Mouse (Mus musculus) MEL (cell line): ENCODE measurements around the gene Gnas. TPM values are rescaled to one million over a fixed set of nuclear protein-coding genes. Genes with fewer than 3 reads are reported as not detected.
A peak's percentile ranks its signal among the peaks of the same experiment; 100 is the strongest.

Experiments
- DNase-seq: peaks from one replicate; pipeline ENCODE4 v3.0.0; 2011; ENCODE audit warnings: low read depth, low spot score
- H3K27ac ChIP-seq: 2 replicates; pipeline ENCODE4 v1.5.1; 2012; ENCODE audit warnings: low read depth, mild to moderate bottlenecking, control low read depth, low read length, moderate library complexity; ENCODE audit not compliant: control insufficient read depth
- H3K27me3 ChIP-seq, 2 experiments: fragments of 150-350 bp in 1 of 2; sonication (generic) in 1 of 2; 2 replicates each; pipeline ENCODE4 v1.6.1; 2012; ENCODE audit warnings: low read length in 2 of 2, mild to moderate bottlenecking in 2 of 2, improper control_type of control experiment in 1 of 2, moderate library complexity in 1 of 2; ENCODE audit not compliant: insufficient read depth in 2 of 2, control insufficient read depth in 1 of 2
- H3K36me3 ChIP-seq, 2 experiments: 2 replicates each; pipeline ENCODE4 v1.6.1; 2012 to 2014; ENCODE audit warnings: low read length in 2 of 2, improper control_type of control experiment in 1 of 2, inconsistent platforms in 1 of 2, mild to moderate bottlenecking in 1 of 2; ENCODE audit not compliant: insufficient read depth in 2 of 2, control insufficient read depth in 1 of 2
- H3K4me1 ChIP-seq, 2 experiments: fragments of 150-350 bp in 1 of 2; sonication (generic) in 1 of 2; 2 replicates each; pipeline ENCODE4 v1.6.1; 2012; ENCODE audit warnings: low read length in 2 of 2, improper control_type of control experiment in 1 of 2, mild to moderate bottlenecking in 1 of 2; ENCODE audit not compliant: insufficient read depth in 2 of 2, control insufficient read depth in 1 of 2
- H3K4me3 ChIP-seq, 2 experiments: fragments of 150-350 bp in 1 of 2; sonication (generic) in 1 of 2; 2 replicates each; pipeline ENCODE4 v1.5.1; 2012; ENCODE audit warnings: low read depth in 2 of 2, low read length in 2 of 2, mild to moderate bottlenecking in 2 of 2, moderate library complexity in 2 of 2, control low read depth in 1 of 2, improper control_type of control experiment in 1 of 2; ENCODE audit not compliant: control insufficient read depth in 1 of 2, insufficient read depth in 1 of 2
- H3K79me2 ChIP-seq: 2 replicates; pipeline ENCODE4 v1.6.1; 2012; ENCODE audit warnings: mild to moderate bottlenecking, low read length, moderate library complexity; ENCODE audit not compliant: control insufficient read depth, poor library complexity, insufficient read depth
- H3K9ac ChIP-seq: 2 replicates; pipeline ENCODE4 v1.6.1; 2012; ENCODE audit warnings: low read depth, mild to moderate bottlenecking, control low read depth, low read length, moderate library complexity; ENCODE audit not compliant: control insufficient read depth, poor library complexity, severe bottlenecking
- H3K9me3 ChIP-seq: fragments of 150-350 bp; sonication (generic); replicated peaks from 2 replicates; pipeline ENCODE4 v1.6.1; 2012; ENCODE audit warnings: mild to moderate bottlenecking, low read length, improper control_type of control experiment, moderate library complexity; ENCODE audit not compliant: insufficient read depth
- CTCF ChIP-seq, 3 experiments: IDR thresholded peaks in 2 of 3; conservative IDR thresholded peaks in 1 of 3; 2 replicates each; pipeline ENCODE4 v1.5.1; 2011 to 2012; ENCODE audit warnings: low read length in 3 of 3, low read depth in 2 of 3, mild to moderate bottlenecking in 2 of 3, improper control_type of control experiment in 1 of 3, inconsistent platforms in 1 of 3, mixed read lengths in 1 of 3, moderate library complexity in 1 of 3; ENCODE audit not compliant: control insufficient read depth in 1 of 3, insufficient read depth in 1 of 3, poor library complexity in 1 of 3, severe bottlenecking in 1 of 3
- E2F4 ChIP-seq: IDR thresholded peaks from 2 replicates; pipeline ENCODE4 v1.6.1; 2011; ENCODE audit warnings: low read depth, low read length, improper control_type of control experiment, borderline replicate concordance
- ELF1 ChIP-seq: IDR thresholded peaks from 2 replicates; pipeline ENCODE4 v1.6.1; 2014; ENCODE audit warnings: low read depth, mild to moderate bottlenecking, inconsistent platforms, low read length, improper control_type of control experiment, moderate library complexity
- ETS1 ChIP-seq: IDR thresholded peaks from 2 replicates; pipeline ENCODE4 v1.6.1; 2012; ENCODE audit warnings: low read depth, mild to moderate bottlenecking, inconsistent platforms, low read length, improper control_type of control experiment, moderate library complexity
- GATA1 ChIP-seq: IDR thresholded peaks from 2 replicates; pipeline ENCODE4 v1.6.1; 2011; ENCODE audit warnings: low read depth, low read length, improper control_type of control experiment
- MAFK ChIP-seq: IDR thresholded peaks from 2 replicates; pipeline ENCODE4 v1.6.1; 2011; ENCODE audit warnings: low read depth, mild to moderate bottlenecking, low read length, improper control_type of control experiment, borderline replicate concordance
- MEF2A ChIP-seq: IDR thresholded peaks from 2 replicates; pipeline ENCODE4 v1.6.1; 2014; ENCODE audit warnings: low read depth, mild to moderate bottlenecking, inconsistent platforms, low read length, improper control_type of control experiment; ENCODE audit not compliant: poor library complexity, insufficient replicate concordance, severe bottlenecking; ENCODE audit errors: extremely low read depth
- MYB ChIP-seq: IDR thresholded peaks from 2 replicates; pipeline ENCODE4 v1.6.1; 2011; ENCODE audit warnings: mild to moderate bottlenecking, low read depth, low read length, improper control_type of control experiment
- NRF1 ChIP-seq: IDR thresholded peaks from 2 replicates; pipeline ENCODE4 v1.6.1; 2014; ENCODE audit warnings: low read depth, mild to moderate bottlenecking, inconsistent platforms, low read length, improper control_type of control experiment, moderate library complexity; ENCODE audit not compliant: poor library complexity, insufficient read depth, severe bottlenecking
- POLR2AphosphoS5 ChIP-seq: IDR thresholded peaks from 2 replicates; pipeline ENCODE4 v1.6.1; 2012; ENCODE audit warnings: low read depth, borderline replicate concordance, mild to moderate bottlenecking, inconsistent platforms, low read length, moderate library complexity, mixed read lengths
- RCOR1 ChIP-seq: IDR thresholded peaks from 2 replicates; pipeline ENCODE4 v1.6.1; 2012; ENCODE audit warnings: low read depth, mild to moderate bottlenecking, inconsistent platforms, low read length, improper control_type of control experiment
- SIN3A ChIP-seq: IDR thresholded peaks from 2 replicates; pipeline ENCODE4 v1.6.1; 2012; ENCODE audit warnings: low read length, improper control_type of control experiment, inconsistent platforms
- TBP ChIP-seq: IDR thresholded peaks from 2 replicates; pipeline ENCODE4 v1.8.0; 2011; ENCODE audit warnings: low read depth, low read length, improper control_type of control experiment
- UBTF ChIP-seq: IDR thresholded peaks from 2 replicates; pipeline ENCODE4 v1.6.1; 2012; ENCODE audit warnings: low read depth, mild to moderate bottlenecking, inconsistent platforms, low read length, improper control_type of control experiment, moderate library complexity, borderline replicate concordance; ENCODE audit not compliant: insufficient read depth
- USF1 ChIP-seq: IDR thresholded peaks from 2 replicates; pipeline ENCODE4 v1.6.1; 2014; ENCODE audit warnings: low read depth, mild to moderate bottlenecking, inconsistent platforms, low read length, improper control_type of control experiment, moderate library complexity
- USF2 ChIP-seq, 2 experiments: IDR thresholded peaks; 2 replicates each; pipeline ENCODE4 v1.6.1; 2011 to 2012; ENCODE audit warnings: improper control_type of control experiment in 2 of 2, low read length in 2 of 2, borderline replicate concordance in 1 of 2, inconsistent platforms in 1 of 2, low read depth in 1 of 2, mild to moderate bottlenecking in 1 of 2; ENCODE audit not compliant: insufficient read depth in 1 of 2
- ZC3H11A ChIP-seq: IDR thresholded peaks from 2 replicates; pipeline ENCODE4 v1.6.1; 2012; ENCODE audit warnings: low read depth, mild to moderate bottlenecking, inconsistent platforms, low read length, improper control_type of control experiment
- ZMIZ1 ChIP-seq: IDR thresholded peaks from 2 replicates; pipeline ENCODE4 v1.6.1; 2012; ENCODE audit warnings: low read depth, mild to moderate bottlenecking, inconsistent platforms, low read length, improper control_type of control experiment, moderate library complexity
- ZNF384 ChIP-seq: IDR thresholded peaks from 2 replicates; pipeline ENCODE4 v1.6.1; 2012; ENCODE audit warnings: low read depth, mild to moderate bottlenecking, inconsistent platforms, low read length, improper control_type of control experiment
- polyA plus RNA-seq, 2 experiments: library from polyadenylated mRNA; stranded (reverse) in 1 of 2; unstranded in 1 of 2; fragments of >175 nt in 1 of 2; fragments of >200 nt in 1 of 2; gene quantifications; 2 replicates each; pipeline versions ENCODE4 v1.2.1 to v1.2.4; 2012; ENCODE audit warnings: low replicate concordance in 2 of 2, low read depth in 1 of 2; ENCODE audit not compliant: insufficient read length in 2 of 2, insufficient read depth in 1 of 2, missing spikeins in 1 of 2
- total RNA-seq: library from RNA; depleted of rRNA; stranded (reverse); fragments of 300-350 nt; gene quantifications from 2 replicates; pipeline ENCODE4 v1.2.3, GENCODE M21; 2012

Gene Gnas
- total and polyA plus RNA-seq, 3 experiments = 273 to 447 (median 383) TPM

- Histone ChIP-seq H3K36me3 (no peaks in the 10 kb centered on the region), H3K4me3 (no peak overlapping the region), H3K4me1 (peaks cover 2 to 5% of the 10 kb centered on the region in 2 experiments; a peak in 2 of 4 replicates), H3K9me3 (no peaks in the 10 kb centered on the region), H3K27ac (no peak overlapping the region), H3K9ac (no peak overlapping the region), H3K79me2 (no peaks in the 10 kb centered on the region), H3K27me3 (no peaks in the 10 kb centered on the region)
- TF ChIP-seq MEF2A (no peak), GATA1 (no peak), UBTF (no peak), MYB (no peak), E2F4 (no peak), TBP (no peak), MAFK (no peak), ZC3H11A (no peak), SIN3A (no peak), ZMIZ1 (no peak), CTCF (IDR thresholded peaks at IDR 0.05 in 2 of 3, conservative IDR thresholded peaks at IDR 0.05 in 1 of 3; ENCODE audit: control insufficient read depth in 1 of 3, insufficient read depth in 1 of 3, low read depth in 2 of 3, low read length in 3 of 3, poor library complexity in 1 of 3, severe bottlenecking in 1 of 3) (no peak), ETS1 (no peak), ELF1 (no peak), NRF1 (no peak), RCOR1 (no peak), USF1 (no peak), POLR2AphosphoS5 (no peak), USF2 (IDR thresholded peaks at IDR 0.05; ENCODE audit: borderline replicate concordance in 1 of 2, insufficient read depth in 1 of 2, low read depth in 1 of 2, low read length in 2 of 2) (no peak)
- DNase-seq = no peak
Observed at GRCm38 (mm10) chr2:174316661-174317060, 32.5 kb downstream of the Gnas start.

- H3K27me3 ChIP-seq = no peaks in the 10 kb centered on the region
- TF ChIP-seq CTCF (IDR thresholded peaks at IDR 0.05 in 2 of 3, conservative IDR thresholded peaks at IDR 0.05 in 1 of 3; ENCODE audit: control insufficient read depth in 1 of 3, insufficient read depth in 1 of 3, low read depth in 2 of 3, low read length in 3 of 3, poor library complexity in 1 of 3, severe bottlenecking in 1 of 3) (no peak), ELF1 (no peak), ZNF384 (peak; percentile 66; the same call in 1 of the 2 replicates)
- TF ChIP-seq, all 39 proteins: peak for 1
- peak overlapping the region; percentile 47; the same call in 1 of the 2 replicates for H3K27ac ChIP-seq
- H3K36me3 ChIP-seq = peaks cover 0 to 8% of the 10 kb centered on the region in 2 experiments; a peak in 2 of 4 replicates
- peak overlapping the region; percentile 77 for H3K9ac ChIP-seq
- peaks cover 41% of the 10 kb centered on the region for H3K79me2 ChIP-seq
- H3K4me1 ChIP-seq = no peaks in the 10 kb centered on the region
- H3K4me3 ChIP-seq = peak overlapping the region; percentile 75 to 95
- H3K9me3 ChIP-seq = no peaks in the 10 kb centered on the region
- DNase-seq = peak; percentile 11
Observed at GRCm38 (mm10) chr2:174325989-174326388, 41.9 kb downstream of the Gnas start.
